Mouse (Mus musculus) neutrophil, adult 5-6 weeks (primary cell): ENCODE data around the gene Eif4enif1. TPM values are rescaled to one million over a fixed set of nuclear protein-coding genes. Genes with fewer than 3 reads are reported as not detected.

Source experiments
- ATAC-seq: fragments of 151-379, 151-347 bp; 2 replicates; pipeline ENCODE4 v1.8.0; 2017; ENCODE audit warnings: mild to moderate bottlenecking, moderate TSS enrichment; ENCODE audit not compliant: insufficient number of reproducible peaks, poor library complexity, low FRiP score, severe bottlenecking; ENCODE audit errors: extremely low read depth
- total RNA-seq: library from RNA; stranded (forward); fragments of 200-1000 nt; gene quantifications from 2 replicates; pipeline ENCODE4 v1.2.3, GENCODE M21; 2017

Eif4enif1 gene
- total RNA-seq, 1 experiment from 2014 or later = 81.2 TPM

DNA sequence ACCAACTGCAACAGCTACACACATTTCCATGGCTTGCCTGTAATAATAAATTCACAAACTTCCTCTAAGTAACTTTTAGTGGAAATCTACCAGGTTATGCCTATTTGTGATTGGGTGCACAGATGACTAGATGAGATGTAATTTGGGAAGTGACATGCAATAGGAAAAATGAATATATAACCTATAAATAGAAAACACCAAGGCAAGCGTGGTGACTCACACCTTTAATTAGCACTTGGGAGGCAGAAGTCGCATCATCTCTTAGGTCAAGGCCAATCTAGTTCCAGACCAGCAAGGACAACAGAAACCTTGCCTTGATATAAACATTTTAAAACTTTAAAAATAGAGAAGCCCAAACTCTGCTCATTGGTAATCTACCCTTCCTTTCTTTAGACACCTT, 45.2 kb downstream of the Eif4enif1 start:
- ATAC-seq = no peak

DNA sequence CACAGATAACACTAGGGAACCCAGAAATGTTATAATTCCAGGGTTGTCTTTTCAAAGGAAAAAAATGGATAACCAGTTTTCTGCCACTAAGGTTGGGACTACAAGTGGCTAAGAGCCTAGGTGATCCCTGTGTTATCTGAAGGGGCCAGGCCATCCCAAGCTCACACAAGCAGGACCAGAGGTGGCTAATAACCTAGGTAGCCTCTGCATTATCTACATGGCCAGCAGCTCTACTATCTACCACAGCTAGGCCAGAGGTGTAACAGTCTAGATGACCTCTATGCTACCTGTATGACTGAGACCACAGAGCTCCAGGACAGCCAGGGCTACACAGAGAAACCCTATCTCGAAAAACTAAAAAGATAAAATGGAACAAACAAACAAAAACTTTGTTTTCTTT, 57.3 kb downstream of the Eif4enif1 start:
- no peak for ATAC-seq

DNA sequence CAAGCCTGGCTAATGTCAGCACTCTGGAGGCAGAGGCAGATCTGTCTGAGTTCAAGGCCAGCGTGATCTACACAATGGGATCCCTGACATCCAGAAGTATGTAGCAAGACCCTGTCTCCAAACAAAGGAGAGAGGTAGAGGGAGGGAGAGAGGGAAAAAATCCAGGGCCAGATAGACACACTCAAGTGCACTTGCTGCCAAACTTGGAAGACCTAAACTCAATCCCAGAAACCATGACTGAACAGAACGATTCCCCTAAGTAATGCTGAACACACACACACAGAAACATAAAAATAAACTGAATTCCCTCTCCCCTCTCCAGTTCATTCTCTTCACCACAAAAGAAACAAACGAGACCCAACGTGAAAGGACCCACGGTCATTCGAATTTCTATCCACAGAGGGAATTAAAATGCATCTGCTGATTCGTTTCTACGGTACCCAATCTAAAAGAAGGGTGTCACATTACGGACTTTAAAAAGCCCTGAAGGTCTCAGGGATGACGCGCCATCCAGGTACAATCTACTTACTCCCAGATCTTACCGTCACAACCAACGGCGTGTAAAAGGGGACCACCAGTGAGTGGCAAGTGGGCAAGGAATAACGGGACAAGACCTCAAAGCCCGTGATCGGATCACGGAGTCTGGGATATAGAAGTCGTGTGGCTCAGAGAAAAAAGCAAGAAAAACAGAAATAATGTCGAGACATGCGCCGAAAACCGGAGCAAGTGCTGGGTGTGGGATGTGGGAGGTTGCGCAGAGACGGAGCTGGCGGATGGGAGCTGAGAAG, 63.3 kb downstream of the Eif4enif1 start:
- no peak for ATAC-seq

DNA sequence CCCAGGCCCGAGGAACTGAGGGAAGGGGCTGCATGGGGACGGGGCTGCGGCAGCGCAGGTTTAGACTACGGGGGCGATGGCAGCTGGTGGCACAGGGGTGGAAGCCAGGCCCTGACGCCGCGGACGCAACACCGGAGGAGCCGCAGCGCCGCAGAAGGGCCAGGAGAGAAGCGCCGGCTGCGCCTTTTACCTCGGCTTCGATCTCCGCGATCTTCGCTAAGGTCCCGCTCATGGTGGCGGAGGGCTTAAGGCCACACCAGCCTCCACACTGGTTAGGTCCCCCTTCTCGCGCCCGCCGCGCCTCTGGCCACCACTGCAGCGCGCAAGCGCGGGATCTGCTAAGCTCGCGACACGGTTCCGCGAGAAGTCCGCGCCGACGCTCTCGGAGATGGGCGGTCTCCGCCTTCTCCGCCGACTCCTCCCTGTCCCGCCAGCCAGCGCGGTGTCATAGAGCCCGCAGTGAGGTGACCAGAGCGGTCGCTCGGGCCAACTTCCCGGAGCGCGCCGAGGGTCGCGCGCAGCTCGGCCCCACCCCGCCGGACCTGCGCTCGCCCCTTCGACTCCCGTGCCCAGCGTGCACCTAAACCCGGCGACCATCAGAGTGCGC, 64.0 kb downstream of the Eif4enif1 start, which contains the start of gene Drg1:
Gene Drg1, minus strand, starts transcription at position 337 of the 607 bp plus-strand sequence.
- peak; percentile 98 for ATAC-seq

DNA sequence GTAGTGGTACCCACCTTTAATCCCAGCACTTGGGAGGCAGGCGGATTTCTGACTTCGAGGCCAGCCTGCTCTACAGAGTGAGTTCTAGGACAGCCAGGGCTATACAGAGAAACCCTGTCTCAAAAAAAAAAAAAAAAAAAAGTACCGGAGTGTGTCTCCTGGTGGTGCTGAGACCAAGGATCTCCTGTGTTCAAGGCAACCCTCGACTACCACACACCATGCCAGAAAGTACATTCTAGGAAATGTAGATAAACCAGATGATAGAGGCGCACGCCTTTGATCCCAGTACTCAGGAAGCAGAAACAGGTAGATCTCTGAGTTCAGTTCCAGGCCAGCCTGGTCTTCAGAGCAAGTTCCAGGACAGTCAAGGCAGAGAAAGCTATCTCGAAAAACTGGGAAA, 64.9 kb downstream of the Eif4enif1 start:
- no peak for ATAC-seq

DNA sequence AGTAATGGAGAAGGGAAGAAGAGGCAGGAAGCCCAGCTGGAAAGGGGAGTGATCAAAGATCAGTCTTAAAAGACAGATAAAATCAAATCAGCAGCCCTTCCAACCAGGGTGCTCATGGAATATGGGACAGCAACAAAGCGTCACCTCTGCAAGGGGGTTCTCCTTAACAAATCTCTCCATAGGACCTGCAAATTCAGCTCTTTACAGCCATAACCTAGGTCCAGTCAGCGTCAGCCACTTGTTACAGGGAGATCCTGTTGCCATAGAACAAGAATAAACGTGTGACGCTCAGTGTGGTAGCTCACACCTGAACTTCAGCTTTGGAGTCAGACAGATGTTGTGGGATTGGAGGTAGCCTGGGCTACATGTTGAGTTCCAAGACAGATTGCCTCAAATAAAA, 67.0 kb downstream of the Eif4enif1 start:
- no peak for ATAC-seq

- ATAC-seq = no peak
These were observed 76.2 kb downstream of the Eif4enif1 start for GRCm38 (mm10) chr11:3278351-3278750.

DNA sequence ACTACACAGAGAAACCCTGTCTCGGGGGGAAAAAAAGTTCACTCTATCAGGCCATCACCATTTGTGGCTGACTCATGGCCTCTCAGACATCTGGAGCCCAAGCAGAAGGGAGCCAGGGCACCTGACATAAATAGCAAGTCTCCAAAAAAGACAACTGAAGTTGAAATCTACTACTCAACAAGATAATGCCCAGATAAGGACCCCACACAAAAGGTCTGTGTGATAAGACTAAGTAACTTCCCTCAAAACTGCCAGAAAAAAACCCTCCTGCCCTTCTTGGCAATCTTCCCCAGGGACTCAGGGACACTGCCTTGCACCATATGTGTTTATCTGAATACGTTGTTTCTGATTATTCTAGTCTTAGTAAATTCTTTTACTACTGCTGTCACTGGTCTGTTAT, 77.5 kb downstream of the Eif4enif1 start:
- no peak for ATAC-seq

DNA sequence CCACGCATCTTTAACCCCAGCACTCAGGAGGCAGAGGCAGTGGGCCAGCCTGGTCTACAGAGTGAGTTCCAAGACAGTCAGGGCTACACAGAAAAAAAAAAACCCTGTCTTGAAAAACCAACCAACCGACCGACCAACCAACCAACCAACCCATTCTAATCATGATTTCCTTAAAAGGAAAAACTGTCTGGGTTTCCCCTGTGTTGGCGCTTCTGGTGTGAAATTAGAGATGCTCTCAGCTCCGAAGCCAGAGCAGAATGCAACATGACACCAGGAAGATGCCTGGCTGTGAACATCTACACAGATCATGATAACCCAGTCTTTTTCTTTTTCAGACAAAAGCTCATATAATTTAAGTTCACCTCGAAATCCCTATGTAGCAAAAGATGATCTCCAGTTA, 80.7 kb downstream of the Eif4enif1 start:
- no peak for ATAC-seq

GRCm38 (mm10) chr11:3283645-3284044, 81.5 kb downstream of the Eif4enif1 start:
- no peak for ATAC-seq

GRCm38 (mm10) chr11:3285940-3286339, 83.7 kb downstream of the Eif4enif1 start:
- ATAC-seq = no peak

- ATAC-seq = no peak
These were observed 84.9 kb downstream of the Eif4enif1 start for GRCm38 (mm10) chr11:3287131-3287530.

DNA sequence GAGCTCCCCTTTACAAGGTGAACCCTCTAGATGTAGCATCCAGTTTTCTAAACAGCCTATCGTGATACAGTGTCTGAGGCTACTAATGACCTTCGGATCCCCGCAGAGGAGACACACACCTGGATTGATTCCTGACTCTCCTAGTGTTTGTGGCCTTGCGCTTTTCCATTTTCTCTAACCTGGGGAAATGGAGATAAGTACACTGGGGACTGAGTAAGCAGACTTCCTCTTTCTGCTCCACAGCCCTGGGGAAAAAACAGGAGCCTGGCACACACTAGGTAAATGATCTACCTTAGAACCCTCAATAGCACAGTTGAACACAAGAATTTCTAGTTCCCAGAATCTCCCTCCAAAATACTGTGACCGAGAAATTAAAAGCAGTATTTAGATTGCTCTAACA, 85.7 kb downstream of the Eif4enif1 start:
- ATAC-seq = no peak

GRCm38 (mm10) chr11:3288521-3289301, 86.5 kb downstream of the Eif4enif1 start, which contains the start of gene Patz1:
Gene Patz1, plus strand, starts transcription at chr11:3288874.
- ATAC-seq = no peak

DNA sequence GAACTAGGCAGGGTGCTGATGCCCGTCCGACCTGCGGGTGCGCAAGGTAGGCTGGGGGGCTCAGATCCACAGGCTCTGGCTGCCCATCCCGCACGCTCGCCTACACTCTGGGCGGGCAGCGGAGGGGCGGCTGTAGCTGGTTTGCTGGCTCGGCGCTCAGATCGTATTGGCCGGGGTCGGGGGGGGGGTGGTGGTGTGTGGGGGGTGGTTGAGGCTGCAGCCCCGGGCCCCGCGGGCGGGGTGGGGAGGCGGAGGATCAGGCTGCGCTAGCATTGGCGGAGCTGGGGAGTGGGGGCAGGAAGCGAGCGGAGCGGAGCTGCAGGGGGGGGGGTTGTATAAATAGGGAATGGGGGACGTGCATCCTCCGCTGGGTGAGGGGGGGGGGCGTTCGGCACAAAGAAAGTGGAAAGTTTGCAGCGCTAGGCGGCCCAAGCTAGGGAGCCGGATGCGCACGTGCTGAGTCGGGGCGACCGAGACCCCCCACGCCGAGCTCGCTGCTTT, 87.2 kb downstream of the Eif4enif1 start:
- ATAC-seq = 0 out of 2 replicates have a peak, but pooled peaks have one; percentile 8

- ATAC-seq = peak; percentile 25
These were observed 87.8 kb downstream of the Eif4enif1 start for GRCm38 (mm10) chr11:3289803-3290639.

DNA sequence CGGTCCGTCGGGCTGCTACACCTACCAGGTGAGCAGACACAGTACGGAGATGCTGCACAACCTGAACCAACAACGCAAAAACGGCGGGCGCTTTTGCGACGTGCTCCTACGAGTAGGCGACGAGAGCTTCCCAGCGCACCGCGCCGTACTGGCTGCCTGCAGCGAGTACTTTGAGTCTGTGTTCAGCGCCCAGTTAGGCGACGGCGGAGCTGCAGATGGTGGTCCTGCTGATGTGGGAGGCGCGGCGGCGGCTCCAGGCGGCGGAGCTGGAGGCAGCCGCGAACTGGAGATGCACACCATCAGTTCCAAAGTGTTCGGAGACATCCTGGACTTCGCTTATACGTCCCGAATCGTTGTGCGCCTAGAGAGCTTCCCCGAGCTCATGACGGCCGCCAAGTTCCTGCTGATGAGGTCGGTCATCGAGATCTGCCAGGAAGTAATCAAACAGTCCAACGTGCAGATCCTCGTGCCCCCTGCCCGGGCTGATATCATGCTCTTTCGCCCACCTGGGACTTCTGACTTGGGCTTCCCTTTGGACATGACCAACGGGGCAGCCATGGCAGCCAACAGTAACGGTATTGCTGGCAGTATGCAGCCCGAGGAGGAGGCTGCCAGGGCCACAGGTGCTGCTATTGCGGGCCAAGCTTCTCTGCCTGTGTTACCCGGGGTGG, 88.6 kb downstream of the Eif4enif1 start:
- ATAC-seq = no peak; the same call in 1 of the 2 replicates
